Mouse (Mus musculus) embryonic fibroblast, embryonic 13.5 days (primary cell): Measurements from ENCODE around the gene Gpr19.

ENCODE experiments used
- CTCF ChIP-seq: IDR thresholded peaks from 2 replicates; pipeline ENCODE4 v1.5.1; 2011; ENCODE audit warnings: mild to moderate bottlenecking, control low read depth, low read length, moderate library complexity, borderline replicate concordance; ENCODE audit not compliant: insufficient read depth
- POLR2A ChIP-seq: IDR thresholded peaks from 2 replicates; pipeline ENCODE4 v1.6.1; 2011; ENCODE audit warnings: low read depth, mild to moderate bottlenecking, control low read depth, low read length, moderate library complexity

- TF ChIP-seq CTCF (no peak), POLR2A (no peak)
Observed at GRCm38 (mm10) chr6:134931146-134931545, 32.8 kb upstream of the Gpr19 start.
